Mouse (Mus musculus) heart, postnatal 0 days (tissue): Measurements from ENCODE around the gene Parp12. TPM values are rescaled to one million over a fixed set of nuclear protein-coding genes. Genes with fewer than 3 reads are reported as not detected.
A peak's percentile ranks its signal among the peaks of the same experiment; 100 is the strongest.

Experiments
- ATAC-seq: fragments of 200-750 bp; cut with Nextera tagmentation; 2 replicates; pipeline ENCODE4 v1.8.0; 2017; ENCODE audit warnings: low read depth, moderate number of reproducible peaks, moderate library complexity; ENCODE audit not compliant: insufficient read depth
- DNase-seq: peaks from one replicate; pipeline ENCODE4 v3.0.0-alpha.2; 2016; ENCODE audit warnings: low spot score
- H3K27ac ChIP-seq: fragments of 300-500 bp; sonication (generic); 2 replicates; pipeline ENCODE4 v1.5.1; 2014; ENCODE audit warnings: low read depth, mild to moderate bottlenecking
- H3K27me3 ChIP-seq: fragments of 300-500 bp; sonication (generic); 2 replicates; pipeline ENCODE4 v1.6.1; 2014; ENCODE audit warnings: low read length, mixed read lengths; ENCODE audit not compliant: control insufficient read depth, insufficient read depth
- H3K36me3 ChIP-seq: fragments of 300-500 bp; sonication (generic); replicated peaks from 2 replicates; pipeline ENCODE4 v1.6.1; 2014; ENCODE audit warnings: low read length, mixed read lengths; ENCODE audit not compliant: control insufficient read depth, insufficient read depth
- H3K4me1 ChIP-seq: fragments of 300-500 bp; sonication (generic); 2 replicates; pipeline ENCODE4 v1.6.1; 2014; ENCODE audit warnings: antibody characterized with exemption; ENCODE audit not compliant: control insufficient read depth, insufficient read depth
- H3K4me2 ChIP-seq: fragments of 300-500 bp; sonication (generic); 2 replicates; pipeline ENCODE4 v1.6.1; 2014; ENCODE audit warnings: low read depth, mild to moderate bottlenecking, low read length, moderate library complexity
- H3K4me3 ChIP-seq: fragments of 300-500 bp; sonication (generic); 2 replicates; pipeline ENCODE4 v1.5.1; 2014; ENCODE audit warnings: low read depth, low read length
- H3K9ac ChIP-seq: fragments of 300-500 bp; sonication (generic); replicated peaks from 2 replicates; pipeline ENCODE4 v1.6.1; 2014; ENCODE audit warnings: low read depth, low read length, mixed read lengths
- H3K9me3 ChIP-seq: fragments of 300-500 bp; sonication (generic); replicated peaks from 2 replicates; pipeline ENCODE4 v1.6.1; 2016; ENCODE audit warnings: low read length; ENCODE audit not compliant: control insufficient read depth
- CTCF ChIP-seq: IDR thresholded peaks from 2 replicates; pipeline ENCODE4 v1.5.1; 2016; ENCODE audit warnings: antibody characterized with exemption, control low read depth, low read depth
- EP300 ChIP-seq: IDR thresholded peaks from 2 replicates; pipeline ENCODE4 v1.6.1; 2016; ENCODE audit warnings: antibody characterized with exemption, low read depth
- WGBS: fragments of 180-500 bp; shearing (Covaris S2); extraction: QIAGEN DNeasy Blood & Tissue Kit; methylation state at CpG from one replicate; pipeline ENCODE4 v1.1.7; 2014; 5-methylcytosine and 5-hydroxymethylcytosine counted together
- polyA plus RNA-seq: library from polyadenylated mRNA; unstranded; fragments of >200 nt; fragmentation: Nextera tagmentation; extraction: Ambion mirVana; gene quantifications from 2 replicates; pipeline ENCODE4 v1.2.1, GENCODE M21; 2015
- total RNA-seq: library from RNA; depleted of rRNA; stranded (reverse); fragments of >200 nt; gene quantifications from 2 replicates; pipeline ENCODE4 v1.2.3, GENCODE M21; 2014; ENCODE audit warnings: low replicate concordance

Parp12 gene
- total and polyA plus RNA-seq, 2 experiments from 2014 or later: 10.0 to 33.8 TPM

DNA sequence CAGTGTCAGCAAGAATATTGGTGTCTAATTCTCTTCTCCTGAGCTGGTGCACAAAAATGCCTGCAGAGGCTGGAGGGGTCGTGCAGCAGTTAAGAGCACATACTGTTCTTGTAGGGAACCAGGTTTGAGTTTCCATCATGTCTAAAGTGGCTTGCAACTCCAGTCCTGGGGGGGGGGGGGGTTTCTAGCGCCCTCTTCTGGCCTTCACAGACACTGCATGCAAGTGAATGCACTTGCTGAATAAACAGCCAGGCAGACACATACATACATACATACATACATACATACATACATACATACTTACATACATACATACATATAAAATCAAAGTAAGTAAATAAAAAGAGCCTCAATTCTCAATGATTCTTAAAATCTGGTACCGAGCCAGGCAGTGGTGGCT lies 59.8 kb downstream of the Parp12 start:
- TF ChIP-seq CTCF (peak; percentile 30; the same call in 1 of the 2 replicates), EP300 (no peak)
- DNase-seq: no peak
- Histone ChIP-seq H3K9me3 (no peaks in the 10 kb centered on the region), H3K4me2 (no peak overlapping the region), H3K27ac (no peak overlapping the region), H3K27me3 (no peaks in the 10 kb centered on the region), H3K36me3 (no peaks in the 10 kb centered on the region), H3K4me3 (no peak overlapping the region), H3K4me1 (peaks cover 25% of the 10 kb centered on the region), H3K9ac (no peak overlapping the region)
- WGBS: 64% methylated on average over 3 of the region's 3 CpGs
- ATAC-seq: no peak

DNA sequence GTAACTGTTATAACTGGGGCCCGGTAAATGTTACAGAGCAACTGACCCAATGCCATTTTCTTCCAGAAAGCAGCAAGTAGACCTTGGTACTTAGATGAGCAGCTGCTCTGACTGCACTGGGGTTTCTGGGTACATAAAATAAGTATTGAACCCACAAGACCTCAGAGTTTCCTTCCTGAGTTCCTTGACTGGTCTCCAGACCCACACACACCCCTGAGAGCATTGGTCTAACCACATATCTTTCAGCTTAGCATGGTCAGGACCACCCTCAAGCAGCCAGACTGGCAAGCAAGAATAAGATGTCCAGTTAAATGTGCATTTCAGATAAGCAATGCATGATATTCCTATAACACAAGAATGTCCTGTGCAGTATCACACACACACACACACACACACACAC lies 61.0 kb downstream of the Parp12 start:
- Histone ChIP-seq H3K4me3 (no peak overlapping the region), H3K4me1 (peaks cover 30% of the 10 kb centered on the region), H3K9ac (no peak overlapping the region), H3K27me3 (no peaks in the 10 kb centered on the region), H3K36me3 (no peaks in the 10 kb centered on the region), H3K4me2 (no peak overlapping the region), H3K9me3 (no peaks in the 10 kb centered on the region), H3K27ac (no peak overlapping the region)
- 89% methylated on average over 1 of the region's 1 CpGs for WGBS
- no peak for ATAC-seq
- TF ChIP-seq CTCF (no peak), EP300 (no peak)
- no peak for DNase-seq

DNA sequence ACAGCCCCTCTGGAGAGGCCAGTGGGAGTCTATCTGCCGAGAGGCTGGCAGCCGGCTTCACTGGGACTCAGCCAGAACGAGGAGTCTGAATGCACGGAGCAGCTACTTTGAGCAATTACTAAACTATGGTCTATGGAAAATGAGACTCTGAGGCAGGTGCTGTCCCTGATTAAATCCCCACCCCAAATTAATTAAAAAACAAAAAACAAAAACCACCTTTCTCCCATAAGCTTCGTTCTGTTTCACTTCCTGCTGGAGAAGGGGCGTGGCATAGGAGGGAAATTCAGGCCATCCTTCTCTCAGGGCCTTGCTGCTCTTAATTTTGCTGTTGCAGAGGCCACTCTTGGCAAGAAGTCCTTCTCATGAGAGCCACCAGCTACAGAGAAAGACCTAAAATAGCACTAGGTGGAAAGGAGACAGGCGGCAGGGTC lies 62.3 kb downstream of the Parp12 start:
- H3K4me2 ChIP-seq: peak overlapping the region; percentile 41
- peak; percentile 43 for DNase-seq

DNA sequence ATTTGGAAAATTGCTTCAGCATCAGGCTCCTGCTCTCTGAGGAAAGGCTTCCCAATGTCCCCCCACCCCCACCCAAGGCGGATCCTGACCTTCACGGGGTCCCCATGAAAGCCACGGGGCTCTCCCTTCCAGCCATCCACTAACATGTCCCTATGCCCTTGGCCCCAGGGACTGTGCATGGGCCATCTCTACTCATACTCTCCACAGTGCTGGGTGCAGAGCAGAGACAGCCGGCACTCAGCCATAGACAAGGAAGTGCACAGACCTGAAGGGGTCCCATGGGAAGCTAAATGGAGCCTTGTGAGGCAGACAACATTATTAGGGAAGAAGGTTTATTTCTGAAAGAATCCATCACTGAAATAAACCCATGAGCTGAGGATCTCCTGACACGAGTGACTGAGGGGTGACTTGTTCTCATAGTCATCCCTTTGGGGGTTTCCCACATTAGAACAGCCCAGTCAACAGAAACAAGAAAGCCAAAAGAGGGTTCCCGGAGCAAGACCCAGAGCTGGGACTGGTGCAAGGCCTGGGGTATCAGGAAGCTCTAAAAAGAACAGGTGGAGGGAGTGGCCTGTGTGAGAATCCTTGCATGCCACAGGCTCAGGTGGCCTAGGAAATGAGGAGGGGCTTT lies 63.2 kb downstream of the Parp12 start:
- Histone ChIP-seq H3K9ac (no peak overlapping the region), H3K4me3 (no peak overlapping the region), H3K4me2 (no peak overlapping the region), H3K27me3 (no peaks in the 10 kb centered on the region), H3K27ac (no peak overlapping the region), H3K4me1 (peaks cover 25% of the 10 kb centered on the region), H3K36me3 (no peaks in the 10 kb centered on the region), H3K9me3 (no peaks in the 10 kb centered on the region)
- TF ChIP-seq EP300 (no peak), CTCF (no peak)
- no peak for ATAC-seq
- DNase-seq: no peak
- WGBS: 76% methylated on average over 6 of the region's 6 CpGs

More for the DNA sequence above, 62.3 kb downstream of the Parp12 start:
- peak; percentile 71 for ATAC-seq
- WGBS: 20% methylated on average over 7 of the region's 7 CpGs
- no peaks in the 10 kb centered on the region for H3K9me3 ChIP-seq
- H3K9ac ChIP-seq: no peak overlapping the region
- H3K27ac ChIP-seq: peak overlapping the region; percentile 65
- peak overlapping the region; percentile 14 for H3K4me3 ChIP-seq
- no peaks in the 10 kb centered on the region for H3K36me3 ChIP-seq
- peaks cover 30% of the 10 kb centered on the region for H3K4me1 ChIP-seq
- TF ChIP-seq EP300 (no peak), CTCF (no peak)
- H3K27me3 ChIP-seq: no peaks in the 10 kb centered on the region

DNA sequence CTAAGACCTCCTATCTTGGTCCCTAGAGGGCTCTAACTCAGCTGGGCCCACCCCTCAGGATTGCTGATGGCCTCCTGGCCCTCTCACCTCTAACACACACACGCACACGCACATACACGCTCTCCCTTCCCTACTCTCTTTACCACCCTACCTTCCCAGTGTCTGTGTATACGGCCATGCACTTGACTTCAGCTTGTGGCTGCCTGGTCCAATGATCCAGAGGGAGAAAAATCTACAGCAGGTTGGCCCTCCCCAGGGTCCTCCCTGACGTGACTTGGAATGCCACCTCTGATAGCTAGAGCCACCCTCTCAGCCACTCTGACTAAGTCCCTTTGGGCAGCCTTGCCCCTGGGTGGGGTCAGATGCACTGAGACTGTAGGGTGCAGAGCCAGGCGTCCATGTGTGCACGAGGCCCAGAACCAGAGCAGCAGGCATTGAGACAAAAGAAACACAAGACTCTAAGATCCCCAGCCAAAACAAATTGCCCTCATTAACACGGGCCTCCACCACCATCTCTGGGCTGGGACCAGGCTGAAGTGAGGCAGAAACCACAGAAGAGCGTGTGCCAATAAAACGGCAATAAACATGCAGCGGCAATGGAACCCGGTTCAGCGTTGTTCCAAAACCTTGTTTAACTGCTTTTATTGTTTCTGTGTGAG lies 63.8 kb downstream of the Parp12 start:
- DNase-seq: no peak
- Histone ChIP-seq H3K9ac (no peak overlapping the region), H3K27ac (no peak overlapping the region), H3K4me2 (no peak overlapping the region), H3K36me3 (no peaks in the 10 kb centered on the region), H3K4me1 (peaks cover 18% of the 10 kb centered on the region), H3K27me3 (no peaks in the 10 kb centered on the region), H3K9me3 (no peaks in the 10 kb centered on the region), H3K4me3 (no peak overlapping the region)
- ATAC-seq: no peak
- no peak for TF ChIP-seq CTCF
- WGBS: 85% methylated on average over 13 of the region's 13 CpGs

DNA sequence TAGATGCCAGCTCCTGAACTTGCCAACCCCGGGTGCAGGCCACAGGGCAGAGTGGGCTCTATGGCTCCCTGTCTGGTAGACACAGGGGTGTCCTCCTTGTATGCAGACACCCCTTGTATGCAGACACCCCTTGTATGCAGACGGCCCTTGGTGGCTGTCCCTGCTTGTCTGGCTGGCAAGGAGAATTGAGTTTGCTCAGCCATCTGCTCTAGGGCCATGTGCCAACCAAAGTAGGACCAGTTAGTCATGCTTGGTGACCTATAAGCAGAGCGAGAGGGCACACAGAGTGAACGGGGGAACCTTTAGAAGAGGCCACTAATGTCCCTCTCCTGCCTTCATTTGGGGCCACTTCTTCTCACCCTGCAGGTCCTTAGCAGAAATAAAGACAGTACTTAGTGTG lies 65.5 kb downstream of the Parp12 start:
- ATAC-seq: no peak

More for the DNA sequence above, 65.5 kb downstream of the Parp12 start:
- DNase-seq: no peak
- no peak overlapping the region for H3K27ac ChIP-seq
- no peaks in the 10 kb centered on the region for H3K9me3 ChIP-seq
- TF ChIP-seq CTCF (no peak), EP300 (no peak)
- H3K4me2 ChIP-seq: no peak overlapping the region
- no peaks in the 10 kb centered on the region for H3K27me3 ChIP-seq
- H3K4me1 ChIP-seq: peaks cover 16% of the 10 kb centered on the region; the same call in 1 of the 2 replicates
- no peak overlapping the region for H3K9ac ChIP-seq
- H3K36me3 ChIP-seq: no peaks in the 10 kb centered on the region
- 75% methylated on average over 4 of the region's 4 CpGs for WGBS
- H3K4me3 ChIP-seq: no peak overlapping the region
